8 mouse cellular contexts compared by ENCODE assay signal in genomic region chr9:70502284-70503014, GRCm38 (mm10). TPM values are rescaled to one million over a fixed set of nuclear protein-coding genes. Genes with fewer than 3 reads are reported as not detected.
A peak's percentile ranks its signal among the peaks of the same experiment; 100 is the strongest.
DNase-seq lines count a peak whose midpoint lies in the region; ATAC-seq and TF ChIP-seq lines count a peak whose summit lies in the region.

No protein-coding gene starts in this region.

- ATAC-seq in heart, embryonic 12.5 days (ENCODE audit: insufficient number of reproducible peaks, low FRiP score), result no peak
- ATAC-seq in forebrain, embryonic 14.5 days, result no peak
- no peak for ATAC-seq in liver, postnatal 0 days

- no peaks in the 10 kb centered on the region for H3K9me3 ChIP-seq in heart, embryonic 12.5 days (replicated peaks)
- H3K9me3 ChIP-seq in forebrain, embryonic 14.5 days (replicated peaks; ENCODE audit: control insufficient read depth, low read length), result no peaks in the 10 kb centered on the region
- no peaks in the 10 kb centered on the region for H3K9me3 ChIP-seq in liver, postnatal 0 days (ENCODE audit: low read length)

- DNase-seq in heart, postnatal 14 days, result no peak
- peak; percentile 21 for DNase-seq in CD4-positive helper T cell, adult 2 months (ENCODE audit: low read depth, low spot score)
- peak; percentile 6 for DNase-seq in forebrain, embryonic 14.5 days (ENCODE audit: low spot score)
- DNase-seq in liver, postnatal 0 days, result no peak
- no peak for DNase-seq in cerebellum, adult 18-20 months
- DNase-seq in cerebellum, postnatal 10 days, result no peak
- no peak for DNase-seq in testis, postnatal 10 days (ENCODE audit: low spot score)

- peak overlapping the region; percentile 84 for H3K4me3 ChIP-seq in heart, embryonic 12.5 days
- peak overlapping the region; percentile 87 for H3K4me3 ChIP-seq in forebrain, embryonic 14.5 days (ENCODE audit: low read depth, low read length)
- peak overlapping the region; percentile 96 for H3K4me3 ChIP-seq in liver, postnatal 0 days (ENCODE audit: low read depth, low read length)

- TF ChIP-seq CTCF in liver, postnatal 0 days (IDR thresholded peaks at IDR 0.05; ENCODE audit: low read depth), result no peak

- peak overlapping the region; percentile 72 for H3K4me2 ChIP-seq in heart, embryonic 12.5 days
- H3K4me2 ChIP-seq in forebrain, embryonic 14.5 days (ENCODE audit: low read length), result peak overlapping the region; percentile 65
- peak overlapping the region; percentile 76 for H3K4me2 ChIP-seq in liver, postnatal 0 days (ENCODE audit: low read depth, low read length)

- H3K4me1 ChIP-seq in heart, embryonic 12.5 days (replicated peaks), result peaks cover 14% of the 10 kb centered on the region
- H3K4me1 ChIP-seq in forebrain, embryonic 14.5 days (ENCODE audit: control insufficient read depth, insufficient read depth, low read length), result peaks cover 6% of the 10 kb centered on the region
- peaks cover 6% of the 10 kb centered on the region; the same call in 1 of the 2 replicates for H3K4me1 ChIP-seq in liver, postnatal 0 days (ENCODE audit: insufficient read depth)

- H3K9ac ChIP-seq in heart, embryonic 12.5 days, result peak overlapping the region; percentile 97
- H3K9ac ChIP-seq in forebrain, embryonic 14.5 days (ENCODE audit: low read length), result peak overlapping the region; percentile 97
- peak overlapping the region; percentile 98 for H3K9ac ChIP-seq in liver, postnatal 0 days (replicated peaks)

- peaks cover 13% of the 10 kb centered on the region for H3K36me3 ChIP-seq in heart, embryonic 12.5 days
- H3K36me3 ChIP-seq in forebrain, embryonic 14.5 days (ENCODE audit: control insufficient read depth, insufficient read depth, low read length), result 0 out of 2 replicates have a peak, but pooled peaks cover 4% of the 10 kb centered on the region
- H3K36me3 ChIP-seq in liver, postnatal 0 days (replicated peaks; ENCODE audit: insufficient read depth, low read length), result peaks cover 11% of the 10 kb centered on the region

- 35% methylated on average over 10 of the region's 10 CpGs for WGBS in heart, embryonic 12.5 days
- 36% methylated on average over 10 of the region's 10 CpGs for WGBS in forebrain, embryonic 14.5 days
- WGBS in liver, postnatal 0 days (ENCODE audit: insufficient replicate concordance), result 26% methylated on average over 10 of the region's 10 CpGs

- intact Hi-C loops in heart, postnatal 14 days (cut with DNase I), result loop anchor here (10.0 kb wide), 1 partner anchor 298 kb away; the partner anchor contains the start of gene Myo1e

- H3K27me3 ChIP-seq in heart, embryonic 12.5 days (replicated peaks), result no peaks in the 10 kb centered on the region
- H3K27me3 ChIP-seq in forebrain, embryonic 14.5 days (replicated peaks; ENCODE audit: control insufficient read depth, insufficient read depth, low read length), result no peaks in the 10 kb centered on the region
- no peaks in the 10 kb centered on the region for H3K27me3 ChIP-seq in liver, postnatal 0 days (ENCODE audit: insufficient read depth, low read length)

- peak overlapping the region; percentile 99 for H3K27ac ChIP-seq in heart, embryonic 12.5 days (ENCODE audit: poor library complexity, severe bottlenecking)
- peak overlapping the region; percentile 98; the same call in 1 of the 2 replicates for H3K27ac ChIP-seq in forebrain, embryonic 14.5 days (ENCODE audit: low read depth, low read length)
- peak overlapping the region; percentile 100 for H3K27ac ChIP-seq in liver, postnatal 0 days (ENCODE audit: low read depth)

- TF ChIP-seq EP300 in liver, postnatal 0 days (IDR thresholded peaks at IDR 0.05; ENCODE audit: low read depth), result no peak

RNA-seq across cellular contexts. Expression of gene Rnf111, which starts 1.1 kb away (rescaled TPM):
- polyA plus RNA-seq in heart, embryonic 12.5 days (2016; fragmentation: Nextera tagmentation; extraction: Ambion mirVana), result 28.0 and 30.9 TPM in 2 replicates
- 10 to 100 TPM; 27.5 to 27.8 TPM for total RNA-seq in heart, postnatal 14 days (2021)
- polyA plus RNA-seq in forebrain, embryonic 14.5 days (2014; fragmentation: Nextera tagmentation; extraction: Ambion mirVana), result 26.3 and 30.0 TPM in 2 replicates
- 7.2 TPM in 2 replicates for polyA plus RNA-seq in liver, postnatal 0 days (2015; fragmentation: Nextera tagmentation; extraction: Ambion mirVana)

RNA-seq across cellular contexts. Expression of gene Sltm, which starts 40.1 kb away (rescaled TPM):
- 38.7 and 42.8 TPM in 2 replicates for polyA plus RNA-seq in heart, embryonic 12.5 days (2016; fragmentation: Nextera tagmentation; extraction: Ambion mirVana)
- 10 to 100 TPM; 27.1 to 30.8 TPM for total RNA-seq in heart, postnatal 14 days (2021)
- 50.7 and 54.6 TPM in 2 replicates for polyA plus RNA-seq in forebrain, embryonic 14.5 days (2014; fragmentation: Nextera tagmentation; extraction: Ambion mirVana)
- 12.3 and 12.4 TPM in 2 replicates for polyA plus RNA-seq in liver, postnatal 0 days (2015; fragmentation: Nextera tagmentation; extraction: Ambion mirVana)

Comparison
In these comparisons a context has a peak if more than half of its experiments do, and no peak if none do; other contexts are left out.
1. DNase-seq: peak in CD4-positive helper T cell, adult 2 months (single experiment) and forebrain, embryonic 14.5 days (single experiment); none in heart, postnatal 14 days (0 of 2), liver, postnatal 0 days (single experiment), cerebellum, adult 18-20 months (0 of 2), cerebellum, postnatal 10 days (0 of 2) and testis, postnatal 10 days (single experiment).
2. Peak in every context shown above with its lines, with median percentiles within 50 percentile points of each other: H3K27ac ChIP-seq, H3K4me2 ChIP-seq, H3K4me3 ChIP-seq and H3K9ac ChIP-seq.